Mouse (Mus musculus) heart, adult 2 months (tissue): ENCODE measurements around the gene Olfr576.

ENCODE experiments used
- CTCF ChIP-seq: fragments of 200-600 bp; IDR thresholded peaks from 2 replicates; pipeline ENCODE4 v1.8.1; 2022; ENCODE audit warnings: antibody characterized with exemption, mild to moderate bottlenecking, moderate library complexity
- EP300 ChIP-seq: fragments of 200-500 bp; IDR thresholded peaks from 2 replicates; pipeline ENCODE4 v1.6.1; 2011; ENCODE audit warnings: low read depth, low read length, control low read depth; ENCODE audit not compliant: insufficient read depth
- POLR2A ChIP-seq: fragments of 200-500 bp; IDR thresholded peaks from 2 replicates; pipeline ENCODE4 v1.6.1; 2011; ENCODE audit warnings: mild to moderate bottlenecking, low read depth, low read length, control low read depth; ENCODE audit not compliant: insufficient read depth

DNA sequence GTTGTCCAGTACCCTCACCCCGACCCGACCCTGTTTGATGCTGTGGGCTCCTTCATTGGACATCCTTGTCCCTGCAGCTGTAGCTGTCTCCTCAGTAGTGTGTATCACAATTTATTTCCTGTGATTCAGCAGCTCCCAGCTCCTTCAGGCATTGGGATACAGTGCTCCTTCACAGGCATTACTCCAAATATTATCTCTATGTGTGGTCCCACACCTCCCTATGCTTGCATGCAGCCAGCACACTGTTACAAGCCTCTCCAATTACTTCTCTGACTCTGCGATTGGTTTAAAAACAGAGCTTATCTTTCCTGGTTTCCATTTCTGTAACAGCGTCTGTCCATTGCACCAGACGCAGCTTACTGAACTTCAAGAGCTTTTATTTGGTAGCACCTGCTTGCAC, 46.1 kb upstream of the Olfr576 start:
- TF ChIP-seq CTCF: no peak
- no peak for TF ChIP-seq POLR2A
- no peak for TF ChIP-seq EP300
